Mouse (Mus musculus): Measurements from ENCODE around the gene Ren1.
"Not testable (repeated sequence)": the region's sequence is repeated elsewhere in the genome, so short reads cannot be mapped to it uniquely, and the experiment has no call there.

DNA sequence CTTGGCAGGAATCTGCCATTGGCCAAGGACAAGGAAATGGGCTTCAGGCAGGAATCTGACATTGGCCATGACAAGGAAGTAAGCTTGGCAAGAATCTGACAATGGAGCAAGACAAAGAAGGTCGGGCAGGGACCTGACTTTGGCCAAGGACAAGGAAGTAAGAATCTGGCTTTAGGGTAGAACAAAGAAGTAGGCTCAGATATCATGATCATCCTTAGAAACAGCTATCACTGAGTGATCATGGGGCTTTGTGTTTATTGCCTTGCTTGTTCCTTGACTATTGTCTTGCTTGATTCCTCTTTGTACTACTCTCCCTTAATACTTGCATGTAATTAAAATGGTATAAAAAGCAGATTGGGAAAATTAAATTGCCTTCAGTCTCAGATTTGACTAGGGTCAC, 9.9 kb upstream of the Ren1 start:
- not testable (repeated sequence) for TF ChIP-seq TAL1 (conservative IDR thresholded peaks at IDR 0.05; ENCODE audit: low read depth, low read length); CTCF (IDR thresholded peaks at IDR 0.05; ENCODE audit: low read depth, low read length); POLR2AphosphoS5 (IDR thresholded peaks at IDR 0.05; ENCODE audit: insufficient replicate concordance, low read depth, low read length)
